Mouse (Mus musculus) left cerebral cortex, adult 2 months (tissue): ENCODE results near the gene Marveld3. TPM values are rescaled to one million over a fixed set of nuclear protein-coding genes. Genes with fewer than 3 reads are reported as not detected.

ENCODE experiments used
- DNase-seq, 2 experiments: peaks; one replicate each; pipeline ENCODE4 v3.0.0; 2021 to 2022; ENCODE audit warnings: low spot score in 2 of 2, mixed read lengths in 1 of 2; ENCODE audit errors: extremely low spot score in 1 of 2
- H3K27ac ChIP-seq: fragments of 200-600 bp; 2 replicates; pipeline ENCODE4 v1.8.1; 2022
- H3K4me3 ChIP-seq: fragments of 200-600 bp; 2 replicates; pipeline ENCODE4 v1.8.1; 2022
- CTCF ChIP-seq: fragments of 200-600 bp; IDR thresholded peaks from 2 replicates; pipeline ENCODE4 v1.8.1; 2022; ENCODE audit warnings: antibody characterized with exemption, mild to moderate bottlenecking, moderate library complexity
- intact Hi-C: fragments of 180-260 bp; cut with DNase I; formaldehyde crosslinking; loops from one replicate; pipeline ENCODE4 v1.15.1; 2025
- total RNA-seq, 2 experiments: library from RNA; stranded (reverse); gene quantifications; 2 replicates each; pipeline ENCODE4 v1.2.3; 2021

The Marveld3 gene
- total RNA-seq, 2 experiments from 2014 or later = 0.23 to 0.81 TPM

DNA sequence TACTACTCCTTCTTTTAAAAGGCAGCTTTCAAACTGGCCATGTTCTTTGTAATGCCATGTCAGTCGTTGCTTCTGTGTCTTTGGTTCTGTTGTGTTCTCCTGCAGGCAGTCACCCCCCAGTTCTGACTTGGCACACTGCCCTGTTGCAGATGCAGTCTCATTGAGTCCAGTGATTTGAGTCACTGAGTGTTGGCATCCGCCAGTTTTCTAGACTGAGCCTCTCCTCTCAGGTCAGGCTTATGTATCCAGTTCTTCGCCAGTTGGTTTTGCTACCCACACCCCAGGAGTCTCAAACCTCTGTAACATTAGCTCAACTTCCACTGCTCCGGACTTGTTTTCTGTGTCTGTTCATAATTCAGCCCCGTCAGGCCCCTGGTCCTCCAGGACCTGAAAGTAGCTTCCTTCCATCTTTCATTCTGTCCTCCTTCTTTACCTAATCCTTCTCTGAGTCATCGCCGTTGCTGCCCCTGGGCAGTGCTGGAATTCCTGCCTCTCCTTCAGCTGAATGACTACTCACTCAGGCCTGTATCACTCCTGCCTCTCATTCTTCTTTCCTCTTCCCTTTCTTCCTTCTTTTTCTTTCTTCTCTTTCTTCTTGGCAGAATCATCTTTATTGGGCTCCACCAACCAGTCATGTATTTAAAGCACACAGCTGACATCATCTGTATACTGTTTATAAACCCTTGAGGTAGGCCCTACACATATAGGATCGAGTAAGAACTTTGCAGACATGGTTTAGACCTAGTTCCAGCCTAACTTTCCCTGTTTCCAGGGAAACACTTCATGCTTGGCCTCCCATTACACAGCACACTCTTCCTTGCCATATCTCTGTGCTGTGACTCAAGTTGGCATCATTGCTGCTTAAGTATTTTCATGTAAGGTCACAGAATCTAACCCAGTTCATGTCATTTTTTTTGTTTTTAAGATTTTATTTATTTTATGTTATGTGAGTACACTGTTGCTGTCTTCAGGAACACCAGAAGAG lies 41.3 kb downstream of the Marveld3 start:
- intact Hi-C loops = no loop called here
- no peak; the same call in 1 of the 2 replicates for TF ChIP-seq CTCF
- no peak overlapping the region for H3K27ac ChIP-seq
- peak in 1 of 2 experiments; percentile 30 for DNase-seq
- no peak overlapping the region for H3K4me3 ChIP-seq

DNA sequence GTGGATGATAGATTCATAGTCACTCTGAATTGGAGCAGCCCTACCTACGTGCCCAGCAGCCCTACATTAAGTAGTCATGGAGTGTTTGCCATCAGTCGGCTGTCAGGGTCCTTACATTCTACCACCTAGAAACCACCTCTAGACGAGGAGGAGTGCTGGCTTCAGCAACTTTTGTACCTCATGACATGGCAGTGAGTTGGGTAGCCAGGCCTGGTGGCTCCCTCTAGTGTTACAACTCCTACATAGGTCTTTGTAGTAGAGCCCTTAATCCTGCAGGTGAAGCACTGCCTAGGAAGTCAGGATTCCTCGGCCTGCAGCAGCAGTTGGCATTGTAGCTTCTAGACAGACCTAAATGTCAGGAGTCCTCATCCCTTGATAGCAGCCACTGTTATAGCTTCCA lies 44.7 kb downstream of the Marveld3 start:
- TF ChIP-seq CTCF = peak; percentile 69
- Histone ChIP-seq H3K27ac (no peak overlapping the region), H3K4me3 (no peak overlapping the region)
- intact Hi-C loops = loop anchor here (2.0 to 5.0 kb wide), 2 partner anchors 50 to 64 kb away; partner anchors contain the start of gene Phlpp2
- peak in 1 of 2 experiments; percentile 24 for DNase-seq

DNA sequence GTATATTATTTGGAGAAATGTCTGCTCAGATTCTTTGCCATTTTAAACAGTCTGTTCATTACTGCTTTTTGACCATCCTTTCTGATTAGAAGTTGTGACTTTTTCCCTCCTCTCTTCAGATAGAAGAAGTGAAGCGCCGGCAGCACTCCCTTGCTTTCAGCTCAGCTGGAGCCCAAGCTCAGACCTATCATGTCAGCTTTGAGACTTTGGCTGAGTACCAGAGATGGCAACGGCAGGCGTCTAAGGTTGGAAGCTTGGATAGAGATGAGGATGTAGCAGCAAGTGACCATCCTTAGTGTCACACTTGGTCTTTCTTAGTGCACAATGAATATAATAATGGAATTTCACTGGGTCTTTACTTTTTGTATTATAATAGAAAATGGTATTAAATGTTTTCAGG lies 54.6 kb downstream of the Marveld3 start:
- intact Hi-C loops = no loop called here
- no peak for TF ChIP-seq CTCF
- no peak for DNase-seq
- Histone ChIP-seq H3K27ac (no peak overlapping the region), H3K4me3 (no peak overlapping the region)

DNA sequence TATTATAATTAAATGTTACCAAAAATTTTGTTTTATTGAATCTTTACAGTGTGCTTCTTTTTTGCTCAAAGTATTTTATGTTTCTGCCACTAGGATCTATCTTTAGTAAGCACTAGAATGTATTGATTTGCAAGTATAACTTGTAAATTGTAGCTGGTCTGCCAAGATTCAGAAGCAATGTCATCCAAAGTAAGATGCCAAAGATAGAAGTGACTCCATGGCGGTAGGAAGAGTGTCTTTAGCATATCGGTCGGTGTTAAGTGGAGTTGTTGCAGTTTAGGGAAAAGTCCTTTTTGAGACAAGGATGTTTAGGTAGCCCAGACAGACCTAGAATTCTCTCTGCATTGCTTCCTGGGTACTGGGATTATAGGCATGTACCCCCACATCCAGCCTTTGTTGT lies 55.1 kb downstream of the Marveld3 start:
- intact Hi-C loops = no loop called here
- H3K27ac ChIP-seq = no peak overlapping the region

DNA sequence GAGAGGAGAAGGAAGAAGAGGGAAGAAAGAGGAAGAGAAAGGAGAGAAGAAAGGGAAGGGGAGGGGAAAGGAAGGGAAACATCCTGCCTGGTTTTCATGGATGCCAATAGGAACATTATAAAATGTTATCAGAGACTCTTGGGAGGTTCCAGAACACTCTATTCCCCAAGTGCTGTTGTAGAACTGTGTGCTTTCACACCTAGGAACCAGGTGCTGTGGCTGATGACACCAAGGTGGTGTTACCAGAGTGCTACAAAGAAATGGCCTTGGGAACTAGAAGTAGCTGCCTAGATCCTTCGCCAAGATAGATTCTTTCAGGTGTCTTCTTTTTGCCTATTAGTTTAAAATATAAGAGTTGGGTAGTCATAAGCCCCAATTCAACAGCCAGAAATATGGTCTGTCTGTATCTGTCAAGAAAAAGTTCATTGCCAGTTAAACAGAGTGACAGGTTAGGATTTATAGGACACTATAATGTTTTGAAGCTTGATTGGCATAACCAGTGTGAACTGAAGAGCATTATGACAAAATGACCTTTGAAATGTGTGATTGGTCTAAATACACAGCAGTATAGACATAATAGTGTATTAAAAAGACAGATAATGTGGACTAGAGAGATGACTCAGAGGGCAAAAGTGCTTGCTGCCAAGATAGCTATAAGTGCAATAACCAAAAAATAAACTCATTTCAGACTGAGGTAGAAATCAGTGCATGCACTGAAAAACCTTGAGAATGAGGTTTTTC lies 56.9 kb downstream of the Marveld3 start:
- no peak overlapping the region for H3K27ac ChIP-seq
- DNase-seq = no peak
- no peak overlapping the region for H3K4me3 ChIP-seq
- intact Hi-C loops = no loop called here
- no peak for TF ChIP-seq CTCF

More for the DNA sequence above, 55.1 kb downstream of the Marveld3 start:
- no peak overlapping the region for H3K4me3 ChIP-seq
- no peak for DNase-seq
- TF ChIP-seq CTCF = no peak; the same call in 1 of the 2 replicates

DNA sequence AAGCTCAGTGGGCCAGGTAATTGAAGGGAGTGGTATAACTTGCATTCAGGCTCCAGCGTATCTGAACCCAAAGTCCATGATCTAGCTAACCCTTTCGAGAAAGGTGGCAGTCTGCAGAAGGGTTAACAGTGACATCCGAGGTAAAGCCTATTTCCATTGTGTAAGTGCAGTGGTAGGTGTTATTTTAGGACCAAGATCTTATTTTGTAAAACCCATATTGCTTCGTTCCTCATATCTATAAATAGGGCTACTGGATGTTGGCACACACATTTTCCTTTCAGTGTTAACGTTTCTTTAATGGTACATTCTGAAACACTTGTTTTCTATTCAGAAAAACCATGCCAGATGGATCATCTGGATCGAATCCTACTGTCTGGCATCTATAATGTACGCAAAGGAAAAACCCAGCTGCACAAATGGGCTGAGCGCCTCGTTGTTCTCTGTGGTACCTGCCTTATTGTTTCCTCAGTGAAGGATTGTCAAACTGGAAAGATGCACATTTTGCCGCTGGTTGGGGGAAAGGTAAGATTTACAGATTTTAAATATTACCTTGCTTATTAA lies 58.0 kb downstream of the Marveld3 start:
- Histone ChIP-seq H3K4me3 (no peak overlapping the region), H3K27ac (peak overlapping the region; percentile 12; the same call in 1 of the 2 replicates)
- TF ChIP-seq CTCF = no peak
- intact Hi-C loops = no loop called here
- DNase-seq = peak in 1 of 2 experiments; percentile 18

DNA sequence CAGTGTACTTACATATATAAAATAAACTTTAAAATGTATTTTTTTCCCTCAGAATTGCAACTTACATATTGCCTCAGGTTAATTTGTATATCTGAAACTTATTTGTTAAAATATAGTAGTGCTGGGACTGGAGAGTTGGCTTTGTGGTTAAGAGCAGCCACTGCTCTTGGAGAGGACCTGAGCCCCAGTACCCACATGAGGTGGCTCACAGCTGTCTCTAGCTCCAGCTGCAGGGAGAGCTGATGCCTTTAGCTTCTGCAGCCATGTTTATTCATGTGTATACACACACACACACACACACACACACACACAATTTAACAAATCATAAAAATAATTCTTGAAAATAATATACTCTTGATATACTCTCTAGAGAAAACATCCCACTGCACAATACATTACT lies 59.6 kb downstream of the Marveld3 start:
- no peak overlapping the region for H3K4me3 ChIP-seq
- H3K27ac ChIP-seq = no peak overlapping the region
- DNase-seq = no peak
- intact Hi-C loops = no loop called here
- no peak; the same call in 1 of the 2 replicates for TF ChIP-seq CTCF

Other genes starting within 250 kb of the Marveld3 start
- gene Atxn1l, start 224.5 kb downstream of the Marveld3 start, total RNA-seq = 10 to 100 TPM; 34.8 to 39.1 TPM
- 10 to 100 TPM; 80.8 to 85.0 TPM for gene Ap1g1, start 183.6 kb downstream of the Marveld3 start, total RNA-seq
- gene Phlpp2, start 93.7 kb downstream of the Marveld3 start, total RNA-seq = 10 to 100 TPM; 35.6 to 36.4 TPM
- not detected for gene Tat, start 28.2 kb upstream of the Marveld3 start, total RNA-seq
- gene Chst4, start 77.5 kb upstream of the Marveld3 start, total RNA-seq = under 1 TPM in 1 of 2 experiments, not detected in 1; 0.40 TPM
- gene Zfp612, start 117.5 kb upstream of the Marveld3 start, total RNA-seq = 10 to 100 TPM; 39.0 to 39.4 TPM
- gene Gm21964, start 139.0 kb upstream of the Marveld3 start, total RNA-seq = not detected
- not detected for gene Gm17720, start 140.6 kb upstream of the Marveld3 start, total RNA-seq
- 10 to 100 TPM; 20.4 to 26.8 TPM for gene Calb2, start 206.0 kb upstream of the Marveld3 start, total RNA-seq